Mouse (Mus musculus) regulatory T cell (primary cell): ENCODE data around the gene Mcm5.

Experiments used
- in situ Hi-C: fragments of 300-600 bp; cut with MboI, MseI; formaldehyde crosslinking; loops from one replicate; pipeline ENCODE4 v1.15.1; 2025; ENCODE audit warnings: high pct_unique_total_duplicates

Gene Mcm5

DNA sequence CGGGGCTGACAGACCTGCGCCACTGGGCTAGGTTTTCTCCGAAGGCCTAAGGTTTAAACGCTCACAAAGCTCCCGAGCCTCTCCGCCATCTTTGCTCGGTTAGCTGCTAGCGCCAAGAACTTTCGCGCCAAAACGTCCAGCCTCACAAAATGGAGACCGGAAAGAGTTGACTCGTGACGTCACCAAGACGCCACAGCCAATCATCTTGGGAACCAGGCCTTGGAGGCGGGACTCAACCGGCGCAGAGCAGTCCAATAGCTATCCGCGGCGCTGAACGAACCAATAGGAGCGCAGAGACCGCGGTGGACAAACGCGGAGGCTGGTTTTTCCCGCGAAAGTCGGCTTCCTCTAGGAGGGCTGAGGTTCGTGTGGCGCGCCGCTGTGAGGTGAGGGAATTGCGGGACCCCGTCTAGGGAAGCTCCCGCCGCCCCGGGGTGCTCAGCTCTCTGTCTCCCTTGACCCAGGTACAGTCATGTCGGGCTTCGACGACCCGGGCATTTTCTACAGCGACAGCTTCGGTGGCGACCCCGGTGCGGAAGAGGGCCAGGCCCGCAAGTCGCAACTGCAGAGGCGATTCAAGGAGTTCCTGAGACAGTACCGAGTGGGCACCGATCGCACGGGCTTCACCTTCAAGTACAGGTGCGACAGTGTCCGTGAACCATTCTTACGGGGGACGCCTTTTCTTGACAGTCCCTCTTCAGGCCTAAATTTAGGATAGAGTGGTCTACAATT, at the start of gene Mcm5:
TSS of gene Mcm5 (plus strand) at position 334 of the 732 bp plus-strand sequence.
- in situ Hi-C loops: no loop called here

DNA sequence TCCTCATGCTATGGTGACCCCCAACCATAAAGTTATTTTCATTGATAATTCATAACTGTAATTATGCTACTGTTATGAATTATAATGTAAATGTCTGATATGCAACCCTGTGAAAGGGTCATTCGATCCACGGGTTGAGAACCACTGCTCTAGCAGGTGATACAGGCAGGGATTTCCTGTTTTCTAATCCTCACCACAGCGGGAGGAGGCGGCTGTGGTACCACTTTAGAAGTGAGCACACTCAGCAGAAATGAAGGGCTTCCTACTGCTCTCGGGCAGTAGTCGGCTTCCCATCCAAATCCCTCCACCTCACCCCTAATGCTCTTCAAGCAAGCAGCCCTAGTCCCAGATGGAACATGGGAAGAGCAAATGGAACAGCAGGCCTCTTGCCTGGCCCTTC, 49.3 kb upstream of the Mcm5 start:
- in situ Hi-C loops: no loop called here

DNA sequence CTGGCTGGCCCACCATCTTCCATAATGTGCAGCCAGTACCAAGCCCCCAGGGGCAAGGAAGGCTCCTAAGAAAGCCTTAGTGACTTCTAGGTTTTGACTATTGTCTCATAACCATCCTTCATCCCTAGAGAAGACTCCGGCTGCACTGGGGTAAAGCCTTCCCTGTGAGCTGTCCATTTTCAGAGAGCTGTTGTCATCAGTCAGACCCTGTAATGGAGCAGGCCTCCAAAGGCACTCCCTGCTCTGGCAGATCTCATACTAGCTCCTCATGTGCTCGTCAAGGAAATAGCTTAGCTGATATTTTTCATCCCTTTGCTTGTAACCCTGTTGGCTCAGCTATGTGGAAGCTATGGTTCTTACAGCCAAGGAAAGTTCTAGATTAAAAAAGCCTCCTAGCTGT, 48.6 kb upstream of the Mcm5 start:
- in situ Hi-C loops: no loop called here

DNA sequence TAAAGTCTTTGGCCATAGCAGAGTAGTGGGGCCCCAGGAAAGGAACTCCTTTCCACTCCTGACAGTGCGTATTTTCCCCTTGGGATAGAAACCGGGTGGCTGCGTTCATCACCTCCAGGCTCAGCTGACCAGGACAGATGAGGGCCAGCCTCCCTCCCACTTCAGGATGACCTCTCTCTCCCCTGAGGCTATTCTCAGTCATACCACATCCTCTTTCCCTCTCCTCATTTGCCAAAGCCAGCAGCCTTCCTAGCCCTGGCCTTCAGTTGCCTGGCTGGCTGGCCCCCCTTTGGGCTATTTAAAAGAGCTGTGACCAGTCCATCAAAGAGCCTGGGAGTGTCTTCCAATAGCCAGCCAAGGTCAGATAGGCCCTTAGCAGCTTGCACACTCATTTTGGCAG, 46.1 kb upstream of the Mcm5 start:
- in situ Hi-C loops: no loop called here

DNA sequence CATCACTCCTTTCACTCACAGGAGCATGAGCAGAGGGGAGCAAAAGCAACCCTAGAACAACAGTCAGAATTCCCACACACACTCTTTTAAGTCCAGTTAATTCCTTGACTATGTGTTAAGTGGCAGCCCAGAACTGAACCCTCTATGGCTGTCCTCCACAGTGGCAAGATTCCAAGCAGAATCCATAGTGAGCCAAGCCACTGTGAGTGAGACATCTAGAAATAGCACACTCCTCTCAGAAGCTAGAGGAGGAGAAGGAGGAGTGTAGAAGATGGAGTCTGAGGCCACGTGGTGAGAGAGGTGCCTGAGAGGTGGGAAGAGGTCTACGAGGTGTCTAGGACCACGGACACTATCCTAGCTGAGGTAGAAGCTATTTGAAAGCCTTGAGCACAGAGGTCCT, 44.6 kb upstream of the Mcm5 start:
- in situ Hi-C loops: no loop called here

DNA sequence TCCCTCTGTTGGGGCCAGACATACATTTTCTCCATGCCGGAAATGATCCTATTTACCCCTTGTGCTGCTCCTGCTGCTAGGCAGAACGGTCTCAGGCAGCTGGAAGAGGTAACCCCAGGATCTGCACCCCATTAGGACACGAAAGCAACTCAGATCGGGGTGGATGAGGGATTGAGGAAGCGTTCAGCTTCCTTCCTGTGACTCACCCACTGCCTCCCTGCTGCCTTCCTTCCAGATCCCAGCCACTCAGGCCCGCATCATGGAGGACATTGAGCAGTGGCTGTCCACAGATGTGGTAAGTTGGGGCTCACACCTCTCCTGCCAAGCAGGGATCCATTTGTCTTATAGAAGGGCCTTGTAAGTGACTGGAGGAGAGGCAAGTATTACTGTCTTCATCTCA, 42.1 kb upstream of the Mcm5 start:
- in situ Hi-C loops: no loop called here

DNA sequence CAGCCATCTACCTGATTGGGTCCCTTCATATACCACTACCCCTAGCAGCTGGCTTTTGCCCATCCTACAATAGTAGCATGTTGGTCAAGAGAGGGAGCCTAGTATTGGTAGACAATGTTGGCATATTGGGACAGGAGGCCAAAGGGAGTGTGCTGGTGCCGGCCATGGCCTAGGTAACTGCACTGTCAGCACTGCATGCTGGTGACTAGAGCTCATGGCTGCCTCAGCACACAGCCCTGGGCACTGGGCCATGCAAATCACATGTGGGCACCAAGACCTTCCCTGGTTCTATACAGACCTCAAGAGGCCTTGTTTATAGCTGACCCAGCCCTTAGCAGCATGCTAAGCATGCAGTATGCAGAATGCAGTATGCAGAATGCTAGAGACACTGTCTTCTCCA, 39.1 kb upstream of the Mcm5 start:
- in situ Hi-C loops: no loop called here

DNA sequence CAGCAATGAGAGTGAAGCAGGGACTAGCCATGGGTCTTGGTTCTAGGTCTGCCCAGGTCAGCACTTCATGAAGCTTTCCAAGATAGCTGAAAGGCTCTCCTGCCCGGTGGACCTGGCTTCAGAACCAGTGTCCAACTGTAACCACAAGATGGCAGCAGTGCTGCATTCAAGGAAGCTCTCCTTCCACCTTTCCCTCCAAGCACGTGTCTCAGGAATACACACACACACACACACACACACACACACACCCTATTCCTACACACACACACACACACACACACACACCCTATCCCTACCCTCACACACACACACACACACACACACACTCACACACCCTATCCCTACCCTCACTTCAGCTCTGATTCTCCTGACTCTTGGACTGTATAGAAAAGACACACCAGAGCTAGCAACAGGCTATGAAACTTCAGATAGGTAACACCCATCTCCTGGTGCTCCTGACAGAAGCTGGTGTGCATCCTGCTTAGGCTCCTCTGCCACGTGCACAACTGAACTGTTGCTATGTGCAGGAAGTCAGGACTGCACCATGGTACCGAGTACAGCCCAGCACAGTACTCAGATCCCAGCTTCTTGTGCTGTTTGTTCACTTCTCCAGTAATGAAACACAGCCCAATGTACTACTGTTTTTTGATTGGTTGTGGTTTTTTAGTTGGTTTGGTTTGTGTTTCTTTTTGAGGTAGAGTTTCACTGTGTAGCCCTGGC, 37.6 kb upstream of the Mcm5 start:
- in situ Hi-C loops: no loop called here

DNA sequence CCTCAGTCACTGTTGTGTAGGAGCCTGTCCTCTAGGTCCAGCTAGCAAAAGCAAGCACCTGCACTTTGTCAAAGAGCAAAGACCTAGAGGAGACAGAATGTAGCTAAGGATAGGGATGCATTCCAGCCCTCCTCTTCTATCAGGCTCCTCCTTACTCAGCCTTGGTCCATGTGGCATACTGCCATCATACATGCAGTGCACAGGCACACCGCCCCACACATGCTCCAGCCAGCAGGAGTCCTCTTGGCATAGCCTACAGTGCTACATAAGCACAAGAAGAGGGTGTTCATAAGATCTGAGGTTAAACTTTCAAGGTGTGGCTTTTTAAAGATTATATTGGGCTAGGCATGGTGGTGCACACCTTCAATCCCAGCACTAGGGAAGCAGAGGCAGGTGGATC, 34.5 kb upstream of the Mcm5 start:
- in situ Hi-C loops: loop anchor here (5.0 kb wide), 1 partner anchor 142 kb away; no protein-coding TSS in a partner anchor

DNA sequence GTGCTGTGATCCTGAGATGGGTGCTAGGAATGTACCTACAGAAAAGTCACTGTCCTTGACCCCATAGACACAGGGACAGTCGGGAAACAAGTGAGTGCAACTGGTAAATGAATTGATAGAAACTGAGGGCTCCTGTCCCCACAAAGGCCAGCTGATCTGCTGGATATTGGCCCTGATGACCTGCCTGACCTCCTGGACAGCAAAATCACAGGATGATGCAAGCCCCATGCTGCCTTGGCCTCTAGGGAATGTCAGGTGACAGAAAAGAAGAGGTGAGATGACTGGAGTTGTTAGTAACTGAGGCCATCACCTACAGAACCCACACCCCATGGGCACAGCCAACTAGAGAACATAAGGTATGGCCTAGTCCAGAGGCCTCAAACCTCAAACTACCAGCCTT, 31.2 kb upstream of the Mcm5 start:
- in situ Hi-C loops: loop anchor here (5.0 kb wide), 1 partner anchor 139 kb away; no protein-coding TSS in a partner anchor

DNA sequence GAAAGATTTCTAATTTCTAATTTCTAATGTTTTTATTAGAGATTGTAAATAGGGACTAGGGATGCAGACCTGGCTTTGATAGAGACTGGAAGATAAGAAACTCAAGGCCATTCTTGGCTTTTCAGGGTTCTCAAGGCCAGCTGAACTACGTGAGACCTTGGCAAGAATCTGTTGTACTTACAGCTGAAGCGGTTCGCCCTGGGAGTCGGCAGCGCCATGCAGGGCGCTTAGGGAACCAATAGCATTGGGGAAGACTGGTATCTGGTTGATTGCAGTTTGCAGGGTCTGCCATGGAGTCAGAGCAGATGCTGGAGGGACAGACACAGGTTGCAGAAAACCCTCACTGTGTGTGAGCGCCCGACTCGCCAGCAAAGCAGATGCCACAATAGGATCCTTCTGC, 30.5 kb upstream of the Mcm5 start:
- in situ Hi-C loops: loop anchor here (5.0 kb wide), 1 partner anchor 138 kb away; no protein-coding TSS in a partner anchor

DNA sequence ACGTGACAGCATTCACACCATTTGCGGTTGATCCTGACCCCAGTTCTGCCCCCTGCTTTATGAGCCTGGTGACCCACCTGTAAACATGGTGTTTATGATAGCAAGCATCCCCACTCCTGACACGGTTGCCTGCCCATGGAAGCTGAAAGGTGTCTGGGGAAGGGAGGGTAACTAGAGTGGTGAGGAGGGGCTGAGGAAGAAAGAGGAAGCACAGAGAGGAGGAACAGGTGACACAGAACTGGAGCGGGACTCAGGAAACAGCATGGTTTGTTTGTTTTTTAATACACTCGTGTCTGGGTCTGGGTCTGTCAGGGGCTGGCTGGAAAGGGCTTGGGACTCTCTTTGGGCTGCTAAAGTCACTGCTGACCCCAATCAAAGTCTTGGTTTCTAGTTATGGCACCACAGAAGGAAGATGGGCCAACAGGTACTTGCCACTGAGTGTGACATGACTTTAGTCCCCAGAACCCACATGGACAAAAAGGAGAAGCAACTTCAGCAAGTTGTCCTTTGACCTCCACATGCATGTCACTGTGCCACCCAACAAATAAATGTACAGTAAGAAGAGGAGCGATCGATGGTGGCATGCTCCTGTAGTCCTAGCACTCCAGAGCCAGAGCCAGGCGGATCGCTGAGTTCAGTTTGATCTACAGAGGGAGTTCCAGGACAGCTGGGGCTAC, 27.9 kb upstream of the Mcm5 start:
- in situ Hi-C loops: no loop called here

DNA sequence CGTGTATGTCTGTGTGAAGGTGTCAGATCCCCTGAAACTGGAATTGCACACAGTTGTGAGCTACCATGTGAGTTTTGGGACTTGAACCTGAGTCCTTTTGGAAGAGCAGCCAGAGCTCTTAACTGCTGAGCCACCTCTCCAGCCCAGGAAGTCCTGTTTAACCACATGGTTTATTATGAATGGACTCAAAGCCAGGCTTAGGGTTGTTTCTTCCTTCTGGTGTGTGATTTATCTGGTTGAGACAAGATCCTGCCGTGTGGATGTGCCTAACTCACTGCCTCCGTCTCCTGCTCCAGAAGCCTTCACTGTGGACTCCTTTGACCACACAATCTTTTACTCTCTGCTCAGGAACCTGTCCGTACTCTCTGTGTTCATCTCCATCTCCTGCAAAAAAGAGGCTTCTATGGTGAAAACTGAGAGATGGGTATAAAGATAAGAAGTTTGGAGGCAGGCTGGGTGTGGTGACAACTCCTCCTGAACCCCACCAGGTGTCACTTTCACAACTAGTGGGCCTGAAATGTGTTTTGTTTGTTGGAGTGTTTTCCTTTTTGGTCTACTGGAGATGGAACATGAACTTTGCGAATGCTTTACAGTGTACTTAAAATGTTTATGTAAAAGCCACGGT, 27.1 kb upstream of the Mcm5 start:
- in situ Hi-C loops: no loop called here

DNA sequence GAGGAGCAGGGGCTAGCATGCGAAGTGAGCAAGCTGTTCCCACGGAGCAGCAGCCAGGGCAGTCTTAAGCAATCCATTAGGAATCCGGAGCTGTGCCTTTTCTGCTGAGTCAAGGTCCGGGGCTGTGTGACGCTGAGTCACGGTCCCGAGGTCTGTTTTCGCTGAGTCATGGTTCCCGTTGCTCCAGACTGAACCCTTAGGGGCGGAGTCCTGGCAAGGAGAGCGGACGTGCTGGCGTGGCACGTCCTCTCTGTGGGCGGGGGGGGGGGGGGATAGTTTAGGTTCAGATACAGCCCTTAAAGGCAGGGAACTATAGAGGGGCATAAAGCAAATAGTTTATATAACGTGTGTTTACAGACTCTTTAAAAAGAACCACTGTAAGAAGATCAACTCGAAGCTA, 25.5 kb upstream of the Mcm5 start:
- in situ Hi-C loops: no loop called here

DNA sequence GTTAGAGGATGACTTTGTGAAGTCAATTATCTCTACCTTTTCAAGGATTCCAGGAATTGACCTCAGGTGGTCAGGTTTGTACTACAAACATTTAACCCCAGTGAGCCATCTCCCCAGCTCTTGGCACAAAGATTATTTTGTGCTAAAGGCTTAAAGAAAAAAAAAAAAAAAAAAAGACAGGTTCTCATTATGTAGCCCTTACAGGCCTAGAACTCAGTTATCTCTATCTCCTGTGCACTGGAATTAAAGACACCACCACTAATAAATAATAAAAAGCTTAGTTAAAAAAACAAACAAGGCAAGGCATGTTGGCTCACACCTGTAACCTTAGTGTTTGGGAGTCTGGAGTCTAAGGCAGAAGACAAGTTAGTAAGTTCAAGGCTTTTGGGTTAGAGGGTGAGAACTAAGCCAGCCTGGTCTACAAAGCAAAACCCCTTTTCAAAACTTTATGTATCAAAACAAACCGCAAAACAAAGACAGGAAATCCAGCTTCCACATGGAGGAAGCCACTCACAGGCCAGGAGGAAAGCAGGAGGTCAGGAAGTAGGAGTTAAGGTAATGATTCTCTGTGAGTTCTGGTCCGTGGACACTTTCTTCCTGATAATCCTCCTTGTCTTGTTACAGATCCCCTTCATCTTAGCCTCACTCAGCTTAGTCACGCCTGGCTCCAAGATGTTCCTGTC, 24.8 kb upstream of the Mcm5 start:
- in situ Hi-C loops: no loop called here

DNA sequence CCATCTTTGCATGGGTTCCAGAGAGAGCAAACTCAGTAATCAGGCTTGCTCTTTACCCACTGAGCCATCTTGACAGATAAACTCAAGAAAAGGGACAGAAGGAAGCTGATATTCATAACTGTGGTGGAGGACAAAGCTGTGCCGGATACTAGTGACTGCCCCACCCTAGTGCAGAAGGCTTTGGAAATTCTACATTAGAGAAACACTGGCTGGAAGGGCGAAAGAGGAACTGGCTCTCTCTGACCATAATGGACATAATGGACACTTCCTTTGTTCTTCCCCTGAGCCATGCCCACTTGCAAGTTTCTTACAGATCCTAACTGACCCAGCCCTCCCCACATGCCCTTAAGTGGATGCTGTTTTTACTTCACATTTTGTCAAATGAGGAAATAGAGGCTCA, 23.4 kb upstream of the Mcm5 start:
- in situ Hi-C loops: no loop called here

DNA sequence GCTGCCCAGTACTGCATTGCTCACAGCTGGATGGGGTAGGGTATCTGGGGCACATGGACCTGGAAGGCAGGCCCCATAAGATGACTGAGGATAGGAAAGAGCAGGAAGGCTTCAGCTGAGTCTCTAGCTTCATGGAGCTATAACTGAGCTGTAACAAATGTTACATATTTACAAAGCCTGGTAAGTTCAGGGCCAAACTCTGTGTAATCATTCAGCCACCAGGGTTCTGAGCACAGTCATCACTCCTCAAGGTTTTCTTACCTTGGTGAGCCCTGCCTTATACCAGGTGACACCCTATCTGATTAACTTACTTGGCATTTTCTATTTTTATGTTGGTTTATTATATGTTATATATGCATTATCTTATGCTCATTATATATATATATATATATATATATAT, 22.2 kb upstream of the Mcm5 start:
- in situ Hi-C loops: no loop called here

DNA sequence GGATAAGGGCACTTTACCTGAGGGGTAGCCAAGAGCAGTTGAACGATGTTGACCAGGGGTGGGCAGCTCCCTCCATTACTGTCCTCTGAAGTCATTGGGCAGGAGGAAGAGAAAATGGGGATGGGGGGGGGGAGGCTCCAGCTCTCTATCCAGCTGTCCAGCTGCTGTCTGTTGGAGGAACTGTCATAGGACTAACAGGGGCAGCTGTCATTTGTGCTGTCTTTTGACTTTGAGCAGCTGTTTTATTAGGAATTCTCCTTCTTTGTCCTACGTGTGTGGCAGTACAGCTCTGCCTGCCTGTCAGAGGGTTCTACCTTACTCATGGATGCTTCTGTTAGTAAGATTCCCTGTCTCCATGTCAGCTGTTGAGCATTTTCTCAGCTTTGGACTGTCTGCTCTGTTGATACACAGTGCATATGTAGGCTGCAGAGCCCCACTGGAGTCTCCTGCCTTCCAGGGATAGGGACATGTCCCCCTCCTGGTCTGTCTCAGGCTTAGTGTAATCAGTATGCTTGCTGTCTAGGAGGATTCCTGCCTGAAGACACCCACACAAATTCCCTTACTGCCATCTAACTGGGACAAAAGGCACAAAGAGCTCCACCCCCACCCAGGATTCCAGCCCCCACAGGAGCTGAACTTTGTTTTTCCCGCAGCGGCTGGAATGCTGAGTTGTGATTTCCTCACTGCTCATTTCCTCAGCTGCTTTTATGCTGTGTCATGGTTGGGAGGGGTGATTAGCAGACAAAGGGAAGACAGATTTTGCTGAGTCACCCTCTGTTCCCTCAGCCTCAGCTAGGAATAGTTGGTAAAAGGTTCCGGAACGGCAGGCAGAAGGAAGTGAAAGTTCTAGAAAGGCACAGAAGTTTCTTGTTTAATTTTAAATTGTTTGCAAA, 20.1 kb upstream of the Mcm5 start:
- in situ Hi-C loops: no loop called here

DNA sequence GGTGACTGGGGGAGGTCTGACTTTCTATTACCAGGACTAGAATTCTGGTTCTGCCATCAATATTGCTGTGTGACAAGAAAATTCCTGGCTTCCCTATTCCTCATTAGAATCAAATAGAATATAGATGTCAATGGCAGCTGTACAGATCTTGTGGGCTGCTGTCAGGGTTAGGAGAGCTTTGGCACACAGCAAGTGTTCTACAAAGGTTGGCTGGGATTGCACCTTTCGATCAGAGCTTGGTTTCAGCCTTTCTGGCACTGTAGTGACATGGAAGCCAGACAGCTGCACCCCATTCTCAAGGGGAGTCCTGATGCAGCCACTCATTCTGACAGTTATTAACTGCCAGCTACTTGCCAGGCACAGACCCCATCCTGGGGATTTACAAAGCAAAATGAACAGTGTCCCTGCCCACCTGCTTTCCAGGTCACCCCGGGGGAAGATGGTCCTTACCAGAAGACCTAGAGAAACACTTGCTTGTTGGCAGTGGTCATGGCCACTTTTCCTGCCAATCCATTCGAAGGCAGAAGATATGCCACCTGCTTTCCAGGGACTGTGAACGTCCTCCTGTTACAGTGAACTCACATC, 18.5 kb upstream of the Mcm5 start:
- in situ Hi-C loops: no loop called here
